Mouse (Mus musculus) hindbrain, embryonic 13.5 days (tissue): Measurements from ENCODE around the gene Ralgapb. TPM values are rescaled to one million over a fixed set of nuclear protein-coding genes. Genes with fewer than 3 reads are reported as not detected.
"Not testable (repeated sequence)": the region's sequence is repeated elsewhere in the genome, so short reads cannot be mapped to it uniquely, and the experiment has no call there.

ENCODE experiments used
- ATAC-seq: fragments of 200-750 bp; cut with Nextera tagmentation; 2 replicates; pipeline ENCODE4 v1.8.0; 2017; ENCODE audit warnings: moderate TSS enrichment; ENCODE audit not compliant: low FRiP score
- H3K27ac ChIP-seq: fragments of 300-500 bp; sonication (generic); 2 replicates; pipeline ENCODE4 v1.5.1; 2015; ENCODE audit warnings: inconsistent platforms, mild to moderate bottlenecking, moderate library complexity
- H3K27me3 ChIP-seq: fragments of 300-500 bp; sonication (generic); 2 replicates; pipeline ENCODE4 v1.6.1; 2015; ENCODE audit warnings: mild to moderate bottlenecking, inconsistent platforms
- H3K36me3 ChIP-seq: fragments of 300-500 bp; sonication (generic); 2 replicates; pipeline ENCODE4 v1.6.1; 2015; ENCODE audit warnings: mild to moderate bottlenecking, inconsistent platforms
- H3K4me1 ChIP-seq: fragments of 300-500 bp; sonication (generic); replicated peaks from 2 replicates; pipeline ENCODE4 v1.6.1; 2015; ENCODE audit warnings: inconsistent platforms
- H3K4me2 ChIP-seq: fragments of 300-500 bp; sonication (generic); 2 replicates; pipeline ENCODE4 v1.6.1; 2015; ENCODE audit warnings: inconsistent platforms, mild to moderate bottlenecking, moderate library complexity
- H3K4me3 ChIP-seq: fragments of 300-500 bp; sonication (generic); 2 replicates; pipeline ENCODE4 v1.5.1; 2015; ENCODE audit warnings: mild to moderate bottlenecking, inconsistent platforms
- H3K9ac ChIP-seq: fragments of 300-500 bp; sonication (generic); 2 replicates; pipeline ENCODE4 v1.6.1; 2015; ENCODE audit warnings: mild to moderate bottlenecking, inconsistent platforms
- H3K9me3 ChIP-seq: fragments of 300-500 bp; sonication (generic); 2 replicates; pipeline ENCODE4 v1.6.1; 2016; ENCODE audit warnings: inconsistent platforms
- WGBS: fragments of 180-500 bp; shearing (Covaris S2); methylation state at CpG from one replicate; pipeline ENCODE4 v1.1.7; 2015; 5-methylcytosine and 5-hydroxymethylcytosine counted together
- polyA plus RNA-seq: library from polyadenylated mRNA; unstranded; fragments of >200 nt; fragmentation: Nextera tagmentation; extraction: Ambion mirVana; gene quantifications from 2 replicates; pipeline ENCODE4 v1.2.1, GENCODE M21; 2015

Ralgapb gene
- polyA plus RNA-seq, 1 experiment from 2014 or later = 22.8 TPM

DNA sequence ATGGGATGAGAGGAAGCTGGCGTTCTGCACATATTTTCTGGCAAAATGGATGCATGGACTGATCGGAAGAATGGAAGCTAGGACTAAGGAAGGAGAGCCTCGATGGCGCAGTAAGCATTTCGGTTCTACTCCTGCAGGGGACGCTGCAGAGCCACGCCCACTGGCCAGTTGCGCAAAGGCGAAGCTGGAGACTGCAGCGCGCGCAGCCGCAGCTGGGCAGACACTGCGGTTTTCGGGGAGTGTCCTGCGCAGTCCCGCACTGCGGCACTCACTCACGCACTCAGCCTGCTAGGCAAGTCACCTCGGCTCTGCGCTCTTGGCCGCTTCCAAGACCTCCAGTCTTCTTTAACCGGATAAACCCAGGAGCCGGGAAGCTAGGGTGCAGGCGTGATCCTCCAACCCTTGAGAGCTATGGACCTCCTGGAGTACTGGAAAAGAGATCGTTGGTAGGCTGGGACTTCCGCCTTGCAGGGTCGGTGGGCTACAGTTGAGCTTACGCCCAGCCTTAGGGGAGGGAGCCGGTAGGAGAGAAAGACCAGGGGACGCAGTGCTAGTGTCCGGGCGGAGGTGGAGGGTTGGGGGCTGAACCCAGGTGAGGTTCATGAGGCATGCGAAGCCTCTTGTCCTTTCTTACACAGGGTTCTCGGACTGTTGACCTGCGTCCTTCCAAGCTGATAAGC lies 34.1 kb upstream of the Ralgapb start, which contains the start of gene Snhg11:
Gene Snhg11, plus strand, starts transcription at position 196 of the 680 bp plus-strand sequence.
- H3K36me3 ChIP-seq = peaks cover 14% of the 10 kb centered on the region
- peak within 1 kb of the TSS; percentile 87 for H3K9ac ChIP-seq
- peaks cover 33% of the 10 kb centered on the region for H3K4me1 ChIP-seq
- peak; percentile 87 for ATAC-seq
- peak within 1 kb of the TSS; percentile 91 for H3K27ac ChIP-seq
- peak within 1 kb of the TSS; percentile 59 for H3K4me2 ChIP-seq
- peaks cover 13% of the 10 kb centered on the region; the same call in 1 of the 2 replicates for H3K27me3 ChIP-seq
- no peaks in the 10 kb centered on the region for H3K9me3 ChIP-seq
- H3K4me3 ChIP-seq = peak within 1 kb of the TSS; percentile 63
- WGBS = under 1% methylated on average over 34 of the region's 36 CpGs

DNA sequence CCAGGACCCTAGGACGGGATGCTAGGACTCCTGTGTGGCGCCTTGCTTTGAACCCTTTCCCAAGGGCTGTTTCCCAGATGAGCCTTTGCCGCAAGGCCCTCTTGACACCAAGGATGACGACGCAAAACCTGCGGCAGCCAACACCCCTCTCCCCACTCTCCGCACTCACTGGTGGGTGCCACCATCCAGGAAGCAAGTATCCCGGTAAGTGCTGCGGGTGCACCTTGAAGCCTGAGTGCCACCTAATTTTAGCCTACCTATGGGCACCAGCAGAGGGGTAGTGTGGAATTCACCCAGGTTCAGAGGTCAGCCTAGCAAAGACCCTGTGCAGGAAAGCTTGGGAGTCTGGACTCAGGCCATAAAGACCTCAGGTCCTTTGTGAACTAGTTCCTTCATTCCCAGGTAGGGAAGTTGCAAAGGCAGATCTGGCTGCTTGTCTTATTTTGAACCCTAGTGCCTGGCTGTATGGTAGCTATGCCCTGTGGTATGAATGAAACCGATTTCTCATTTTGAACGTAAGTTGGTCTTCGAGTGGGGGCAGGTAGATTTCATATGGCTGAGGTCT lies 33.4 kb upstream of the Ralgapb start:
- H3K27ac ChIP-seq = peak overlapping the region; percentile 91
- peaks cover 33% of the 10 kb centered on the region for H3K4me1 ChIP-seq
- H3K27me3 ChIP-seq = peaks cover 13% of the 10 kb centered on the region; the same call in 1 of the 2 replicates
- H3K36me3 ChIP-seq = peaks cover 20% of the 10 kb centered on the region
- WGBS = 25% methylated on average over 12 of the region's 12 CpGs
- H3K4me2 ChIP-seq = peak overlapping the region; percentile 59
- peak overlapping the region; percentile 63 for H3K4me3 ChIP-seq
- peak overlapping the region; percentile 87 for H3K9ac ChIP-seq
- ATAC-seq = no peak
- H3K9me3 ChIP-seq = no peaks in the 10 kb centered on the region

DNA sequence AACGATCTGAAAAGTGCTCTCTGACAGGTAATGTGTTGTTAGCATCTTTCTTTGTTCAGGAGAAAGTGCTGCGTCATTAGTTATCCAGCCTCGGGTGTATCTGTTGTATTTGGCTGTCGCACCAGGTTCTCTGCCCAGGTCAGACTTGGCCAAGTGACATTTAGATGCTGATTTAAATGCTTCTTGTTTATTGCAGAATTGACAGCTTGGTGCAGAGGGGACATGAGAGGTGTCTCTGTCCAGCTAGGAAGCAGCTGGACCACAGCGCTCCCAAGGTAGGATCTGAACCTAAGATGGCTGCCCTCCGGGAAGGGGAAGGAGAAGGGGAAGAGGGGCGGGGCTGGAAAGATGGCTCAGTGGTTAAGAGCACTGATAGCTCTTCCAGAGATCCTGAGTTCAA lies 32.9 kb upstream of the Ralgapb start:
- Histone ChIP-seq H3K9ac (peak overlapping the region; percentile 87), H3K36me3 (peaks cover 24% of the 10 kb centered on the region), H3K9me3 (no peaks in the 10 kb centered on the region), H3K27ac (peak overlapping the region; percentile 91), H3K4me2 (peak overlapping the region; percentile 59), H3K27me3 (peaks cover 13% of the 10 kb centered on the region; the same call in 1 of the 2 replicates), H3K4me3 (peak overlapping the region; percentile 63), H3K4me1 (peaks cover 33% of the 10 kb centered on the region)
- 70% methylated on average over 7 of the region's 7 CpGs for WGBS
- ATAC-seq = no peak

DNA sequence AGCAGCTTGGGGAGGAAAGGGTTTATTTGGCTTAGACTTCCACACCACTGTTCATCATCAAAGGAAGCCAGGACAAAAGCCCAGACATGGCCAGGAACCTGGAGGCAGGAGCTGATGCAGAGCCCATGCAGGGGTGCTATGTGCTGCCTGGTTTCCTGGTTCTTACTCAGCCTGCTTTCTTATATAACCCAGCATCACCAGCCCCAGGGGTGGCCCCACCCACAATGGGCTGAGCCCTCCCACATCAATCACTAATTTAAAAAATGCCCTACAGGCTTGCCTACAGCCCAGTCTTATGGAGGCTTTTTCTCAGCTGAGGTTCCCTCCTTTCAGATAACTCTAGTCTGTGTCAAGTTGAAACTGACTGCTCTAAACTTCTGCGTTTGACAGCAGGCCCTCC lies 31.8 kb upstream of the Ralgapb start:
- 94% methylated on average over 1 of the region's 1 CpGs for WGBS
- H3K9ac ChIP-seq = peak overlapping the region; percentile 53
- peak overlapping the region; percentile 63 for H3K4me3 ChIP-seq
- H3K4me1 ChIP-seq = peaks cover 37% of the 10 kb centered on the region
- no peak overlapping the region for H3K27ac ChIP-seq
- ATAC-seq = no peak
- peak overlapping the region; percentile 59 for H3K4me2 ChIP-seq
- H3K36me3 ChIP-seq = peaks cover 24% of the 10 kb centered on the region
- H3K27me3 ChIP-seq = peaks cover 13% of the 10 kb centered on the region; the same call in 1 of the 2 replicates
- H3K9me3 ChIP-seq = no peaks in the 10 kb centered on the region

- Histone ChIP-seq H3K27me3 (peaks cover 7% of the 10 kb centered on the region; the same call in 1 of the 2 replicates), H3K4me3 (no peak overlapping the region), H3K4me2 (no peak overlapping the region), H3K4me1 (peaks cover 37% of the 10 kb centered on the region), H3K9ac (peak overlapping the region; percentile 25; the same call in 1 of the 2 replicates), H3K9me3 (no peaks in the 10 kb centered on the region), H3K36me3 (peaks cover 28% of the 10 kb centered on the region), H3K27ac (peak overlapping the region; percentile 55)
- ATAC-seq = peak; percentile 22; the same call in 1 of the 2 replicates
- WGBS = 47% methylated on average over 13 of the region's 13 CpGs
These were observed 30.1 kb upstream of the Ralgapb start for GRCm38 (mm10) chr2:158379354-158380078.

DNA sequence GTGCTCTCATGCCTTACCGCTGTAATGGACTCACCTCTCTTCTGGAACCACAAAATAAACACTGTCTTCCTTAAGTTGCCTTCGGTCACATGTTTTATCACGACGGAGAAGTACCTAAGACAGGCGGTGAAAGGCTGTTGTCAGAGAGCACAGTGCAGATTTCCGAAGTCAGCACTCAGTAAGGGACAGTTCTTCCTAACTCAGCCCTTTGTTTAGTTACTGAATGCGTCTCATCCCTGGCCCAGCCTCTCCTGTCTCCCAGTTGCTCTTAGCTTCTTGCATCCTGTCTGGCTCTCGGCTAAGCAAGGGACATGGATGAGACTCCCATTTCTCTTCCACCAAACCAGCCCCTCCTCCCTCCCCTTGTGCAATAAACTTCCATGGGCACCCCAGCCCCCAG lies 23.6 kb upstream of the Ralgapb start:
- Histone ChIP-seq H3K36me3 (peaks cover 18% of the 10 kb centered on the region), H3K4me3 (no peak overlapping the region), H3K9me3 (no peaks in the 10 kb centered on the region), H3K27me3 (no peaks in the 10 kb centered on the region), H3K9ac (no peak overlapping the region), H3K4me2 (no peak overlapping the region), H3K4me1 (peaks cover 4% of the 10 kb centered on the region; the same call in 1 of the 2 replicates), H3K27ac (no peak overlapping the region)
- WGBS = 40% methylated on average over 8 of the region's 8 CpGs
- no peak for ATAC-seq

- Histone ChIP-seq H3K4me1 (no peaks in the 10 kb centered on the region), H3K9me3 (no peaks in the 10 kb centered on the region), H3K4me3 (no peak overlapping the region), H3K27me3 (no peaks in the 10 kb centered on the region), H3K4me2 (no peak overlapping the region), H3K27ac (no peak overlapping the region), H3K36me3 (peaks cover 10% of the 10 kb centered on the region), H3K9ac (no peak overlapping the region)
- 90% methylated on average over 7 of the region's 7 CpGs for WGBS
- ATAC-seq = no peak
These were observed 20.2 kb upstream of the Ralgapb start for GRCm38 (mm10) chr2:158389421-158389820.

GRCm38 (mm10) chr2:158396369-158396768 lies 13.3 kb upstream of the Ralgapb start:
- Histone ChIP-seq H3K4me3 (no peak overlapping the region), H3K27ac (no peak overlapping the region), H3K36me3 (no peaks in the 10 kb centered on the region), H3K4me1 (no peaks in the 10 kb centered on the region), H3K9me3 (no peaks in the 10 kb centered on the region), H3K4me2 (no peak overlapping the region), H3K9ac (no peak overlapping the region), H3K27me3 (no peaks in the 10 kb centered on the region)
- 92% methylated on average over 6 of the region's 6 CpGs for WGBS
- ATAC-seq = no peak

DNA sequence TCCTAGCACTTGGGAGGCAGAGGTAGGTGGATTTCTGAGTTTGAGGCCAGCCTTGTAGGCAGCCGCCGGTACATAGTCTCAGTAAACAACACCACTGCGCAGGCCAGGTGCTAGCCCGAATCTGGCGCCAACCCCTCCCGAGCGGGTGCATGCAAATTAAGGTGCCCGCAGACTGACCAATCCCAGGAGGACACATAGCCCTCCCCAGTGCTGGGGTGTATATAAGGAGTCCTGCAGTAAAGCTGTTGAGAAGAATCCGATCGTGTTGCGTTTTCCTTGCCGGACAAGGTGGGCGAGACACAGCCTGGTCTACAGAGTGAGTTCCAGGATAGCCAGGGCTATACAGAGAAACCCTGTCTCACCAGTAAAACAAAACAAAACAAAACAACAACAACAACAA lies 12.5 kb upstream of the Ralgapb start:
- not testable (repeated sequence) for H3K9ac ChIP-seq, H3K4me1 ChIP-seq, H3K27ac ChIP-seq, H3K27me3 ChIP-seq, H3K36me3 ChIP-seq, H3K9me3 ChIP-seq, H3K4me2 ChIP-seq, H3K4me3 ChIP-seq, ATAC-seq
- WGBS = 70% methylated on average over 13 of the region's 13 CpGs

- Histone ChIP-seq H3K9ac (no peak overlapping the region), H3K36me3 (no peaks in the 10 kb centered on the region), H3K4me3 (no peak overlapping the region), H3K27ac (no peak overlapping the region), H3K9me3 (no peaks in the 10 kb centered on the region), H3K4me2 (no peak overlapping the region), H3K4me1 (no peaks in the 10 kb centered on the region), H3K27me3 (no peaks in the 10 kb centered on the region)
- no peak for ATAC-seq
- 89% methylated on average over 7 of the region's 7 CpGs for WGBS
These were observed 6.7 kb upstream of the Ralgapb start for GRCm38 (mm10) chr2:158402915-158403314.

DNA sequence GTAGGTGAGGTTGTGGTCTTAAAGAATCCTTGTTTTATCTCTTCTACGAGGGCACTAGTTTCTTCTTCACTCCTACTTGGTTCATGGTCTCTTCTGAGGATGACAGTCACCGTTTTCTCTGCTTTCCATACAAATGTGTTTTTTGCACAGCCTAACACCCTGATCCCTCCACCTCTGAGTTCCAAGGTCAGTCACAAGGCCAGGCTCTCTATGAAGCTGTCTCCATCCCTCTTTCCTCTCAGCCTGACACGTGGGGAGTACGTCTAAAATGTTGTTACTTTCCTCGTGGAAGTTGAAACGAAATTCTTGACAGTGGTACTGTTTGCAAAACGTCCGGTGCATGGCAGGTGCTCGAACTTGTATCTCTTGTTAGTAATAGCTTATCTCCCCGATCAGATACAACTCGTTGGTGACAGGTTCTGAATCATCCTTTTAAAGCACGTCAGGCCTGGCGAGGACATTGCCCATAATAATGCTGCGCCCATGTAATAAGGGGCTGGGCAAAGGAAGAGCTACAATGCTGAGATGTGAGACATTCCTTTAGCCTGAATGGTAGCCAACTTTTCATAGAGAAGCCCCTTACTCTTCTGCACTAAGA lies 552 bp upstream of the Ralgapb start:
- Histone ChIP-seq H3K27me3 (no peaks in the 10 kb centered on the region), H3K4me3 (peak overlapping the region; percentile 80), H3K9ac (peak overlapping the region; percentile 66), H3K4me1 (peaks cover 37% of the 10 kb centered on the region), H3K9me3 (no peaks in the 10 kb centered on the region), H3K27ac (peak overlapping the region; percentile 72), H3K4me2 (peak overlapping the region; percentile 53), H3K36me3 (no peaks in the 10 kb centered on the region)
- WGBS = 23% methylated on average over 14 of the region's 14 CpGs
- ATAC-seq = no peak; the same call in 1 of the 2 replicates
